Mouse (Mus musculus) embryonic stem cell, embryonic (primary cell): ENCODE measurements around the gene Map2k3.

Experiments used
- CTCF ChIA-PET, 4 experiments: fragments of 300-600 bp in 2 of 4; fragments of 350-600 bp in 2 of 4; sonication (Branson Sonifier 250); formaldehyde crosslinking; loops; one replicate each; lab custom pipeline; 2022; ENCODE audit warnings: inconsistent platforms in 2 of 4; lab: Charles Lee
- POLR2A ChIA-PET, 4 experiments: fragments of 300-600 bp in 2 of 4; fragments of 350-600 bp in 2 of 4; sonication (Branson Sonifier 250); formaldehyde crosslinking; loops; one replicate each; lab custom pipeline; 2022; ENCODE audit warnings: antibody characterized with exemption in 4 of 4, inconsistent platforms in 1 of 4; lab: Charles Lee

Map2k3 gene

DNA sequence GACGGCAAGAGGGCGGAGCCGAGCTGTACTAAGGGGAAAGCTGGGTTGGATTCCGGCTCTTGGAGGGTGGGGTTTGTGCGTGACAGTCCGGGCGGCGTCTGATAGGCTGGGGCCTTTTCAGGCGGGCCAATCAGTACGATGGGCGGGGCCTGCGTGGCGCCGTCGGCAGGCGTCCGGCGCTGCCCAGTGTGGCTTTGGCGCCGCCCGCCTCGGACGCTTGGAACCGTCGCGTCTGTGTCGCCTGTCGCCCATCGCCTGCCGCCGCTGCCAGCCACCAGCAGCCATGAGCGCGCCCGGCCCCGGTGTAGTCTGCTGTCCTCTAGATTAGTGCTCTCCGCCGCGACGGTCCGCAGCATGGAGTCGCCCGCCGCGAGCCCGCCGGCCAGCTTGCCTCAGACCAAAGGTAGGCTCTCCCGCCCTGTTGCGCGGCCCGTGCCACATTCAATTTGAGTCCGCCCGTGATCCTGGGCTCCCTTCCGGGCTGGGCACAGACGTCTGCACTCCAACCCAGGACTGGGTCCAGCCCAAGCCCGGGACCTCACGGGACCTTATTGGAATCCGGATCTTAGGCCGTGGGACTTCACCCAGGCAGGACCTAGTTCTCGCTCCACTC is at the start of gene Map2k3:
Map2k3 (plus strand) TSS at position 165 of the 613 bp plus-strand sequence.
- ChIA-PET POLR2A (interaction anchor here (0.6 to 6.4 kb wide), 83 partner anchors 9 to 1316 kb away, joined by 3 to 76 read pairs (median 4); partner anchors contain the start of genes Dhrs7b (in 2 of the 4), Kcnj12 (in 2 of the 4), Natd1 (in 2 of the 4) and Shmt1 (in 2 of the 4)), CTCF (interaction anchor here in 3 of 4 experiments (0.5 to 1.4 kb wide), 7 partner anchors 9 to 485 kb away, joined by 3 to 4 read pairs (median 3); partner anchors contain the start of gene Tmem11 (in 1 of the 3))

- CTCF ChIA-PET = no interaction called here
- POLR2A ChIA-PET = interaction anchor here in 2 of 4 experiments (0.5 to 3.0 kb wide), 8 partner anchors 9 to 706 kb away, joined by 3 to 12 read pairs (median 4); partner anchors contain the start of genes Dhrs7b (in 1 of the 2) and Shmt1 (in 1 of the 2)
These were observed 49.4 kb upstream of the Map2k3 start for GRCm38 (mm10) chr11:60882386-60882785.

GRCm38 (mm10) chr11:60886986-60887385 is 44.8 kb upstream of the Map2k3 start:
- ChIA-PET CTCF (interaction anchor here (0.6 to 1.2 kb wide), 12 partner anchors 20 to 159 kb away, joined by 3 to 12 read pairs (median 4); partner anchors contain the start of gene Mief2 (in 1 of the 4)), POLR2A (interaction anchor here (0.6 to 3.7 kb wide), 52 partner anchors 8 to 772 kb away, joined by 3 to 40 read pairs (median 5); partner anchors contain the start of genes Tmem11 (in 3 of the 4), Natd1 (in 2 of the 4), Dhrs7b (in 1 of the 4) and Flii (in 1 of the 4))

DNA sequence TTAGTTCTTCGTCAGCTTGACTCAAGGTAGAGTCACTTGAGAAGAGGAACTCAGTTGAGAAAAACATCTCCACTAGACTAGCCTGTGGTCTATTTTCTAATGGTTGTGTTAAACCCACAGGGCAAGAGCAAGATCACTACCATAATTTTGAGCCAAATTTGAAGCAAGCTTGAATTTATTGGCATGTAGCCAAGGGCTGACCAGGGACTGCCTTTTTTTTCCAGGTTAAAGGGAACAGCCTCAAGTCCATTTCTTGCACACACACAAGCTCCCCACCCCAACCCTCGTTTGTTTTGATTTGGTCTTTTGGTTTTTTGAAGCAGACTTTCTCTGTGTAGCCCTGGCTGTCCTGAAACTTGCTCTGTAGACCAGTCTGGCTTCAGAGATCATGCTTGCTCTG is 42.0 kb upstream of the Map2k3 start:
- CTCF ChIA-PET = no interaction called here
- POLR2A ChIA-PET = interaction anchor here in 2 of 4 experiments (0.9 to 1.7 kb wide), 7 partner anchors 9 to 66 kb away, joined by 3 to 7 read pairs (median 3); partner anchors contain the start of genes Tmem11 (in 2 of the 2) and Dhrs7b (in 1 of the 2)

GRCm38 (mm10) chr11:60890286-60890685 is 41.5 kb upstream of the Map2k3 start:
- ChIA-PET POLR2A (interaction anchor here in 3 of 4 experiments (0.5 to 1.7 kb wide), 8 partner anchors 11 to 353 kb away, joined by 3 to 7 read pairs (median 3); partner anchors contain the start of genes Tmem11 (in 2 of the 3) and Dhrs7b (in 1 of the 3)), CTCF (interaction anchor here in 1 of 4 experiments (0.6 kb wide), 1 partner anchor 10 kb away, joined by 4 read pairs; no protein-coding TSS in a partner anchor)

DNA sequence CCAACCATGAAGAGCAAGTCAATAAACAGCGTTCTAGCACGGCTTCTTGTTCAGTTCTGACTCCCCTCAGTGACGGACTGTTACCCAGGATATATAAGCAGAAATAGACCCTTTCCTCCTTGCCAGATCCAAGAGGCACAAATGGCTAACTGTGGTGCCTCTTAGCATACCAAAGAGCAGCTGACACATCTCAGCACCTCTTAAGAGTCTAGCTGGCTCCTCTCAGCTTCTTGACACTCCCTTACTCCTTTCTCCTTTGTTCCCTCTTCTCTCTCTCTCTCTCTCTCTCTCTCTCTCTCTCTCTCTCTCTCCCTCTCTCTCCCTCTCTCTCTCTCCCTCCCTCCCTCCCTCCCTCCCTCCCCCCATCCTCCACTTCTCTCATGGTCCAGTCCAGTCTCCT is 41.1 kb upstream of the Map2k3 start:
- ChIA-PET POLR2A (interaction anchor here in 3 of 4 experiments (0.5 to 1.7 kb wide), 8 partner anchors 11 to 353 kb away, joined by 3 to 7 read pairs (median 3); partner anchors contain the start of genes Tmem11 (in 2 of the 3) and Dhrs7b (in 1 of the 3)), CTCF (interaction anchor here in 1 of 4 experiments (0.6 kb wide), 1 partner anchor 10 kb away, joined by 4 read pairs; no protein-coding TSS in a partner anchor)

DNA sequence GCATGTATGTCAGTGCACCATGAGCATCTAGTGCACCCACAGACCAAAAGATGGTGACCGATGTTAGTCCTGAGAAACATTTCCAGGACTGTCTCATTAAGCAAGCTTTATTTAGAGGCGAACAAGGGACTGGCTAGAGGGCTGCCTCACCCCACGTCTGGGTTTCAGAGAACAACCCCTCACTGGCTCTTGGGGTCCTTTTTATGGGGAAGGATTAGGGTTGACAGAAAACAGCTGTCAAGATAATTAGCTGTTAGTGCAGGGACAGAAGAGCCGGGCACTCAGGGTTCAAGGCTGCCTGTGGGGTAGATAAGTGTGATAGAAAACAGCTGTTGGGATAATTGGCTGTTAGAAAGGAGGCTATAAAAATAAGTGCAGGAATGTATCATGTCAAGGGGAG is 35.9 kb upstream of the Map2k3 start:
- POLR2A ChIA-PET = interaction anchor here in 3 of 4 experiments (0.6 to 3.3 kb wide), 8 partner anchors 9 to 615 kb away, joined by 3 to 14 read pairs (median 4); partner anchors contain the start of genes Dhrs7b (in 1 of the 3), Map2k3 (in 1 of the 3) and Tmem11 (in 1 of the 3)
- CTCF ChIA-PET = interaction anchor here in 1 of 4 experiments (0.8 kb wide), 1 partner anchor 16 kb away, joined by 3 read pairs; the partner anchor contains the start of gene Tmem11

DNA sequence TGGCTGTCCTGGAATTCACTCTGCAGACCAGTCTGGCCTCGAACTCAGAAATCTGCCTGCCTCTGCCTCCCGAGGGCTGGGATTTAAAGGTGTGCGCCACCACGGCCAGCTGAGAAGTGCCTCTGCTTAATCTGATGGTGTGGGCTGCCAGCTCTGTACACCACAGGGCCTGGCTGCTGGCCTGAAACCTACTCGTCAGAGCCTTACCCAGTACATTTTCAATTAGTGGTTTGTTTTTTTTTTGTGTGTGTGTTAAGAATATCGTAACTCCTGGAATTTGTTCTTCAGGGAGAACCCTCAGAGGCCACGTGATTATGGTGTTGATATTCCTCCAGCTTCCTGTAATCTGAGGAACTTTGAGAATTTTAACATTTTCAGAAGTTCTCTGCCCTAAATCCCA is 29.8 kb upstream of the Map2k3 start:
- POLR2A ChIA-PET = interaction anchor here in 2 of 4 experiments (1.0 to 4.5 kb wide), 9 partner anchors 9 to 72 kb away, joined by 4 to 21 read pairs (median 6); partner anchors contain the start of genes Natd1 (in 2 of the 2), Dhrs7b (in 1 of the 2), Map2k3 (in 1 of the 2) and Tmem11 (in 1 of the 2)
- CTCF ChIA-PET = no interaction called here

DNA sequence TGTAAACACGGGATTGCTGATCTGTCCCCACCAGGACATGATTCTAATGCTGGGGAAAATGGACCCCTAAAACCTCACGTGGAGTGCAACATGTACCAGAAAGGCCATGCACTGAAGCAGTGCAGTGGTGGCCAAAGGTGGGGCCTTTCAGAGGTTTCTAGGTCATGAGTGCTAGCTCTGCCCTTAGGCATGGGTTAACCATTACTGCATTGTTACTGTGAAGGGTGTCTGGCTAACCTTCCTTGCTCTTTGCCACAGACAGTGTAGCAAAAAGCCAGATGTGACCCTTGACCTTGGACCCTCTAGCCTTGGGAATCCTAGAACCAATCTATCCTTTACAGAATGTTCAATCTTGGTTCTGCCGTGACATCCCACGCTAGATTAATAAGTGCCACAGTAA is 29.3 kb upstream of the Map2k3 start:
- ChIA-PET CTCF (interaction anchor here in 1 of 4 experiments (0.7 kb wide), 1 partner anchor 161 kb away, joined by 3 read pairs; no protein-coding TSS in a partner anchor), POLR2A (interaction anchor here in 2 of 4 experiments (1.0 to 4.5 kb wide), 8 partner anchors 8 to 72 kb away, joined by 4 to 21 read pairs (median 6); partner anchors contain the start of genes Natd1 (in 2 of the 2), Dhrs7b (in 1 of the 2), Map2k3 (in 1 of the 2) and Tmem11 (in 1 of the 2))

DNA sequence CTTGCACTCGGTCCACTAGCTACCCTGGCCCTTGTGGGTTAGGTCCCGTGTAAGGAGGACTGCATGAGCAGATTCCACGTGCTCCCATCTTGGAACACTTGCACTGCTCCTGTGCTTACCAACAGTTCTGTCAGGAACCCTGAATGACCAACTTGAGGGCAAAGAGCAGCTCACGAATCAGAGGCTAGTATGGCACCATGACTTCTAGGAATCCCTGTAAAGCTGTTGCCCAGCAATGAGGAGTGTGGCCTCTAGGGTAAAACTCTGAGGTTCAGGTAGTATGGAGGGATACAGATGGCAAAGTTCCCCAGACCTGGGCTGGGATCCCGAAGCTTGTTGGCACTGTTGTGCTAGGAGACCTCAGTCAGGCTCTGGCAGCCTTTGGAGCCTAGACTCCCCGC is 28.2 kb upstream of the Map2k3 start:
- ChIA-PET POLR2A (interaction anchor here in 2 of 4 experiments (0.8 to 4.5 kb wide), 10 partner anchors 7 to 186 kb away, joined by 3 to 21 read pairs (median 4); partner anchors contain the start of genes Map2k3 (in 2 of the 2) and Natd1 (in 2 of the 2)), CTCF (interaction anchor here in 1 of 4 experiments (0.9 to 1.0 kb wide), 2 partner anchors 22 to 93 kb away, joined by 3 read pairs; no protein-coding TSS in a partner anchor)

GRCm38 (mm10) chr11:60905407-60906120 is 26.3 kb upstream of the Map2k3 start:
- ChIA-PET POLR2A (interaction anchor here in 3 of 4 experiments (0.7 to 10.5 kb wide), 5 partner anchors 11 to 183 kb away, joined by 4 to 105 read pairs (median 4); no protein-coding TSS in a partner anchor), CTCF (interaction anchor here in 1 of 4 experiments (0.6 to 1.1 kb wide), 2 partner anchors 22 to 415 kb away, joined by 3 read pairs; no protein-coding TSS in a partner anchor)

DNA sequence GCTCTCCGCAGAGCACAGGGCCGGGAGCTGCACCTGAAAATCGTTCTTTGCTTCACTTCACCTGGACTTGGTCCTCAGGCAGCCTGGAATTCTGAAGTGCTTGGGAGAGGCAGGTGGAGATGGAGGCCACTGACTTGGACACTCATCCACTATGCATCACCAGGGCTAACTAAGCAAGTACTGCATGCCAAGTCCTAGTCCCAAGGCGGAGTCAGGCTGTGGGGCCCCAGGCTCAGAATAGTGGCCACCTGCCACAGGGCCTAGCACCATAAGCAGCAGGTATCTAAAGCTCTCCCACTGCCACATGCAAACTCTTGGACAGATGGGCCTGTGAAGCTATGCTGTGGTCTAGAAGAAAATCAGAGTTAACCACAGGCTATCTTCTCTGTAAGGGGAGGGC is 25.4 kb upstream of the Map2k3 start:
- POLR2A ChIA-PET = interaction anchor here in 3 of 4 experiments (0.6 to 10.5 kb wide), 11 partner anchors 9 to 508 kb away, joined by 3 to 105 read pairs (median 4); no protein-coding TSS in a partner anchor
- CTCF ChIA-PET = interaction anchor here in 3 of 4 experiments (0.6 to 0.9 kb wide), 3 partner anchors 20 to 221 kb away, joined by 3 to 7 read pairs (median 3); no protein-coding TSS in a partner anchor

GRCm38 (mm10) chr11:60908073-60908472 is 23.8 kb upstream of the Map2k3 start:
- CTCF ChIA-PET = interaction anchor here in 2 of 4 experiments (0.8 to 1.2 kb wide), 2 partner anchors 117 to 135 kb away, joined by 3 read pairs; no protein-coding TSS in a partner anchor
- POLR2A ChIA-PET = interaction anchor here in 3 of 4 experiments (1.2 to 10.5 kb wide), 7 partner anchors 10 to 29 kb away, joined by 3 to 105 read pairs (median 12); partner anchors contain the start of gene Tmem11 (in 1 of the 3)

- POLR2A ChIA-PET = interaction anchor here in 3 of 4 experiments (0.6 to 10.5 kb wide), 10 partner anchors 7 to 381 kb away, joined by 3 to 105 read pairs (median 5); partner anchors contain the start of genes Map2k3 (in 1 of the 3) and Tmem11 (in 1 of the 3)
- CTCF ChIA-PET = interaction anchor here in 3 of 4 experiments (0.6 to 1.5 kb wide), 4 partner anchors 17 to 104 kb away, joined by 3 to 5 read pairs (median 4); no protein-coding TSS in a partner anchor
These were observed 22.2 kb upstream of the Map2k3 start for GRCm38 (mm10) chr11:60909626-60910025.

DNA sequence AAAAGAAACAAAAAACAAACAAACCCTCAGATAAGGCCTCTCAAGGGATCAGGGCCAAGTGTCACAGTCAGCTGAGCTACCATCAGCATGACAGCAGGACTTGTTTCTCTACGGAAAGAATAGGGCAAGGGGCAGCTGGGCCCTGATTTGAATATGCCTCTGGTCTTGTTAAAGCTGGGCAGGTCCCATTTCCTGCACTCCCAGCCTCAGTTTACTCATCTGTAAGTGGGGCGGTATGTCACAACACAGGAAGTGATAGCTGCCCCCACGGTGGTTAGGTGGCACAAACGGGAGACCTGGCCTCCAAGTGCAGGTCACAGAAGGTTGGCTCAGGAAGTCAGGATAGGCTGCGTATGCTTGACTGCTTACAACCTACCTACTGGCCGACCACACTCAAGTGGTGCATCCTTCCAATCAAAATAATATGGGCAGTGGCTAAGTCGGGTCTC is 19.3 kb upstream of the Map2k3 start:
- POLR2A ChIA-PET = interaction anchor here (0.5 to 10.5 kb wide), 28 partner anchors 10 to 371 kb away, joined by 3 to 105 read pairs (median 5); partner anchors contain the start of genes Map2k3 (in 3 of the 4), Dhrs7b (in 1 of the 4), Flii (in 1 of the 4) and Mief2 (in 1 of the 4)
- CTCF ChIA-PET = interaction anchor here in 1 of 4 experiments (2.0 kb wide), 1 partner anchor 15 kb away, joined by 9 read pairs; no protein-coding TSS in a partner anchor
